Comparison of ENCODE assay signal across 12 mouse cellular contexts in genomic region chr7:37565371-37565770, GRCm38 (mm10).
DNase-seq lines count a peak whose midpoint lies in the region; ATAC-seq and TF ChIP-seq lines count a peak whose summit lies in the region.
"Had no signal": no experiment of that assay in that cellular context is flagged by ENCODE, and none has a peak within 500 bp of the region (broad histone marks: within the 10 kb centered on the region; RNA-seq: fewer than 3 reads in every experiment).

No protein-coding gene starts in this region.

- H3K9ac ChIP-seq in lung, embryonic 14.5 days, result no peak overlapping the region
- no peak overlapping the region; the same call in 1 of the 2 replicates for H3K9ac ChIP-seq in forebrain, embryonic 15.5 days (replicated peaks)
- H3K9ac ChIP-seq in hindbrain, embryonic 16.5 days (ENCODE audit: low read depth, low read length), result no peak overlapping the region; the same call in 1 of the 2 replicates
- no peak overlapping the region for H3K9ac ChIP-seq in neural tube, embryonic 15.5 days (replicated peaks)
- H3K9ac ChIP-seq: embryonic facial prominence, embryonic 13.5 days; liver, embryonic 12.5 days had no signal

- no peaks in the 10 kb centered on the region for H3K27me3 ChIP-seq in lung, embryonic 14.5 days (ENCODE audit: insufficient read depth, low read length)
- no peaks in the 10 kb centered on the region for H3K27me3 ChIP-seq in forebrain, embryonic 15.5 days
- no peaks in the 10 kb centered on the region for H3K27me3 ChIP-seq in hindbrain, embryonic 16.5 days (replicated peaks; ENCODE audit: control insufficient read depth, insufficient read depth, low read length)
- H3K27me3 ChIP-seq in neural tube, embryonic 15.5 days (replicated peaks), result no peaks in the 10 kb centered on the region

- WGBS in lung, embryonic 14.5 days, result 56% methylated on average over 8 of the region's 8 CpGs
- WGBS in forebrain, embryonic 15.5 days, result 21% methylated on average over 8 of the region's 8 CpGs
- 39% methylated on average over 8 of the region's 8 CpGs for WGBS in hindbrain, embryonic 16.5 days
- 40% methylated on average over 8 of the region's 8 CpGs for WGBS in neural tube, embryonic 15.5 days

- H3K4me2 ChIP-seq in lung, embryonic 14.5 days, result peak overlapping the region; percentile 34; the same call in 1 of the 2 replicates
- no peak overlapping the region for H3K4me2 ChIP-seq in forebrain, embryonic 15.5 days (replicated peaks)
- 0 out of 2 replicates have a peak overlapping the region, but pooled peaks have one; percentile 6 for H3K4me2 ChIP-seq in hindbrain, embryonic 16.5 days (ENCODE audit: low read length)
- peak overlapping the region; percentile 34; the same call in 1 of the 2 replicates for H3K4me2 ChIP-seq in neural tube, embryonic 15.5 days
- H3K4me2 ChIP-seq: liver, embryonic 12.5 days had no signal

- H3K4me1 ChIP-seq in lung, embryonic 14.5 days (ENCODE audit: insufficient read depth), result peaks cover 21% of the 10 kb centered on the region
- H3K4me1 ChIP-seq in forebrain, embryonic 15.5 days, result peaks cover 70% of the 10 kb centered on the region
- H3K4me1 ChIP-seq in hindbrain, embryonic 16.5 days (ENCODE audit: control insufficient read depth, insufficient read depth, low read depth, low read length), result peaks cover 47% of the 10 kb centered on the region
- peaks cover 58% of the 10 kb centered on the region for H3K4me1 ChIP-seq in neural tube, embryonic 15.5 days
- H3K4me1 ChIP-seq: liver, embryonic 12.5 days had no signal

- TF ChIP-seq CTCF in lung, embryonic 14.5 days (IDR thresholded peaks at IDR 0.05; ENCODE audit: low read depth), result no peak

- ATAC-seq in lung, embryonic 14.5 days (ENCODE audit: insufficient read depth), result no peak
- ATAC-seq in forebrain, embryonic 15.5 days (replicated peaks), result no peak
- no peak for ATAC-seq in hindbrain, embryonic 16.5 days
- no peak for ATAC-seq in neural tube, embryonic 15.5 days (ENCODE audit: low FRiP score)
- ATAC-seq in monocyte, adult 5-6 weeks (replicated peaks; ENCODE audit: insufficient number of reproducible peaks, low FRiP score, low TSS enrichment, poor library complexity, severe bottlenecking), result no peak
- ATAC-seq: liver, embryonic 12.5 days had no signal

- no peak overlapping the region for H3K4me3 ChIP-seq in lung, embryonic 14.5 days (ENCODE audit: low read depth, low read length)
- no peak overlapping the region for H3K4me3 ChIP-seq in forebrain, embryonic 15.5 days
- H3K4me3 ChIP-seq in hindbrain, embryonic 16.5 days (ENCODE audit: low read length), result no peak overlapping the region
- H3K4me3 ChIP-seq in neural tube, embryonic 15.5 days (replicated peaks), result no peak overlapping the region
- H3K4me3 ChIP-seq: embryonic facial prominence, embryonic 13.5 days; liver, embryonic 12.5 days had no signal

- no peak for DNase-seq in lung, embryonic 14.5 days
- DNase-seq in lung, postnatal 36 days, result no peak
- DNase-seq in spleen, postnatal 36 days (ENCODE audit: low spot score in 2 of 2), result no peak
- DNase-seq in left cerebral cortex, adult 9 months (ENCODE audit: low spot score in 2 of 2), result no peak
- DNase-seq: right cerebral cortex, adult 18-20 months; thymus, adult 2 months had no signal

- no peaks in the 10 kb centered on the region for H3K9me3 ChIP-seq in lung, embryonic 14.5 days (ENCODE audit: low read depth, low read length)
- H3K9me3 ChIP-seq in forebrain, embryonic 15.5 days, result no peaks in the 10 kb centered on the region
- no peaks in the 10 kb centered on the region for H3K9me3 ChIP-seq in hindbrain, embryonic 16.5 days (ENCODE audit: control insufficient read depth, low read length)
- H3K9me3 ChIP-seq in neural tube, embryonic 15.5 days (replicated peaks), result no peaks in the 10 kb centered on the region
- H3K9me3 ChIP-seq: embryonic facial prominence, embryonic 13.5 days; liver, embryonic 12.5 days had no signal

- peak overlapping the region; percentile 71; the same call in 1 of the 2 replicates for H3K27ac ChIP-seq in lung, embryonic 14.5 days (ENCODE audit: low read depth)
- peak overlapping the region; percentile 65 for H3K27ac ChIP-seq in forebrain, embryonic 15.5 days (replicated peaks)
- peak overlapping the region; percentile 39; the same call in 1 of the 2 replicates for H3K27ac ChIP-seq in hindbrain, embryonic 16.5 days (ENCODE audit: low read depth, low read length)
- peak overlapping the region; percentile 54; the same call in 1 of the 2 replicates for H3K27ac ChIP-seq in neural tube, embryonic 15.5 days (replicated peaks)
- H3K27ac ChIP-seq: embryonic facial prominence, embryonic 13.5 days; liver, embryonic 12.5 days had no signal

- H3K36me3 ChIP-seq in lung, embryonic 14.5 days (ENCODE audit: insufficient read depth), result no peaks in the 10 kb centered on the region; the same call in 1 of the 2 replicates
- H3K36me3 ChIP-seq in forebrain, embryonic 15.5 days, result peaks cover 5% of the 10 kb centered on the region; the same call in 1 of the 2 replicates
- 0 out of 2 replicates have a peak, but pooled peaks cover 3% of the 10 kb centered on the region for H3K36me3 ChIP-seq in hindbrain, embryonic 16.5 days (ENCODE audit: control insufficient read depth, insufficient read depth, low read length)
- H3K36me3 ChIP-seq in neural tube, embryonic 15.5 days, result no peaks in the 10 kb centered on the region
- H3K36me3 ChIP-seq: liver, embryonic 12.5 days had no signal
